Mouse (Mus musculus) forebrain, embryonic 15.5 days (tissue): ENCODE results near the gene Raly. TPM values are rescaled to one million over a fixed set of nuclear protein-coding genes. Genes with fewer than 3 reads are reported as not detected.

Experiments
- ATAC-seq: fragments of 200-750 bp; cut with Nextera tagmentation; replicated peaks from 2 replicates; pipeline ENCODE4 v1.8.0; 2017; ENCODE audit warnings: mild to moderate bottlenecking, moderate TSS enrichment, moderate library complexity
- H3K27ac ChIP-seq: fragments of 300-500 bp; sonication (generic); replicated peaks from 2 replicates; pipeline ENCODE4 v1.5.1; 2015; ENCODE audit warnings: mild to moderate bottlenecking, inconsistent platforms
- H3K27me3 ChIP-seq: fragments of 300-500 bp; sonication (generic); 2 replicates; pipeline ENCODE4 v1.6.1; 2015; ENCODE audit warnings: inconsistent platforms
- H3K36me3 ChIP-seq: fragments of 300-500 bp; sonication (generic); 2 replicates; pipeline ENCODE4 v1.6.1; 2015; ENCODE audit warnings: mild to moderate bottlenecking, inconsistent platforms
- H3K4me1 ChIP-seq: fragments of 300-500 bp; sonication (generic); 2 replicates; pipeline ENCODE4 v1.6.1; 2015; ENCODE audit warnings: inconsistent platforms
- H3K4me2 ChIP-seq: fragments of 300-500 bp; sonication (generic); replicated peaks from 2 replicates; pipeline ENCODE4 v1.6.1; 2015; ENCODE audit warnings: mild to moderate bottlenecking, inconsistent platforms
- H3K4me3 ChIP-seq: fragments of 300-500 bp; sonication (generic); 2 replicates; pipeline ENCODE4 v1.5.1; 2015; ENCODE audit warnings: mild to moderate bottlenecking, inconsistent platforms
- H3K9ac ChIP-seq: fragments of 300-500 bp; sonication (generic); replicated peaks from 2 replicates; pipeline ENCODE4 v1.6.1; 2015; ENCODE audit warnings: mild to moderate bottlenecking, inconsistent platforms
- H3K9me3 ChIP-seq: fragments of 300-500 bp; sonication (generic); 2 replicates; pipeline ENCODE4 v1.6.1; 2016; ENCODE audit warnings: inconsistent platforms
- WGBS: fragments of 180-500 bp; shearing (Covaris S2); methylation state at CpG from one replicate; pipeline ENCODE4 v1.1.7; 2015; ENCODE audit warnings: mixed read lengths; 5-methylcytosine and 5-hydroxymethylcytosine counted together
- polyA plus RNA-seq: library from polyadenylated mRNA; unstranded; fragments of >200 nt; fragmentation: Nextera tagmentation; extraction: Ambion mirVana; gene quantifications from 2 replicates; pipeline ENCODE4 v1.2.1, GENCODE M21; 2015

Raly gene
- polyA plus RNA-seq, 1 experiment from 2014 or later, result 38.2 TPM

GRCm38 (mm10) chr2:154786776-154787175 is 4.1 kb upstream of the Raly start:
- Histone ChIP-seq H3K9ac (no peak overlapping the region), H3K36me3 (no peaks in the 10 kb centered on the region), H3K9me3 (no peaks in the 10 kb centered on the region), H3K4me2 (no peak overlapping the region), H3K4me1 (peaks cover 11% of the 10 kb centered on the region), H3K27me3 (no peaks in the 10 kb centered on the region), H3K27ac (no peak overlapping the region), H3K4me3 (no peak overlapping the region)
- WGBS, result 51% methylated on average over 11 of the region's 11 CpGs
- no peak for ATAC-seq

GRCm38 (mm10) chr2:154789381-154789780 is 1.5 kb upstream of the Raly start:
- no peaks in the 10 kb centered on the region for H3K27me3 ChIP-seq
- no peak overlapping the region for H3K27ac ChIP-seq
- H3K9me3 ChIP-seq, result no peaks in the 10 kb centered on the region
- ATAC-seq, result no peak
- WGBS, result 79% methylated on average over 6 of the region's 6 CpGs
- H3K4me2 ChIP-seq, result no peak overlapping the region
- H3K4me1 ChIP-seq, result peaks cover 31% of the 10 kb centered on the region
- H3K36me3 ChIP-seq, result no peaks in the 10 kb centered on the region
- H3K9ac ChIP-seq, result no peak overlapping the region
- H3K4me3 ChIP-seq, result no peak overlapping the region

DNA sequence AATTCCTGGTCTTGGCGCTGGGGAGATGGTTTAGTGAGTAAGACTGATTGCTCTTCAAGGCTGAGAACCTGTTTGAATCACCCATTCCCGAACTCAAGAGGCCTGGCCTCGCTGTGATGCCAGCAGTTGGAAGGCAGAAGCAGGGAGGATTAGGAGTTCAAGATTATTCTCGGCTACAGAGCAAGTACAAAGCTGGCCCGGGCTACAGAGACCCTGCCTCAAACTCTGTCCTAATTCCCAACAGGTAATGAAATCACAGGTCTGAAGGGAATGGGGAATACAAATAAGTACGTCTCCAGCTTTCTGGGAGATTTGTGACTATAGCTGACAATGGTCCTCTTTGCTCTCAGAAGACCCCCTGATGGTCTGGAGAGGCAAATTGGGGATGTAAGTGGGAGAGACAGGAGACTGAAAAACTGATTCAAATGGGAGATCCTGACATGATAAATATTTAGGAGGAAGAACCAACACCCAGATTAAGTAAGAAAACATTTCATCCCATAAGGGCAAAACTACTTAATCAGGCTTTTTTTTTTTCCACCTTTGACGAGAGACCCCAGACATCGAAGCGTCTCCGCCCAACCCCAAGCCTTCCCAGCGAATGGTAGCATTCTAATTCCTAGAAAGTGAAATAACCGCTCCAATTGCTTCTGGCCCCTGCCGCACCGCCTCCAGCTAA is 780 bp upstream of the Raly start:
- Histone ChIP-seq H3K4me2 (peak overlapping the region; percentile 81), H3K9ac (peak overlapping the region; percentile 43), H3K9me3 (no peaks in the 10 kb centered on the region), H3K27me3 (no peaks in the 10 kb centered on the region), H3K4me3 (peak overlapping the region; percentile 92), H3K36me3 (no peaks in the 10 kb centered on the region), H3K4me1 (peaks cover 38% of the 10 kb centered on the region), H3K27ac (peak overlapping the region; percentile 100)
- 6% methylated on average over 14 of the region's 14 CpGs for WGBS
- no peak for ATAC-seq

GRCm38 (mm10) chr2:154791661-154792642 is 1.1 kb downstream of the Raly start:
- Histone ChIP-seq H3K4me1 (peaks cover 50% of the 10 kb centered on the region), H3K4me2 (peak overlapping the region; percentile 81), H3K27ac (peak overlapping the region; percentile 100), H3K27me3 (no peaks in the 10 kb centered on the region), H3K36me3 (no peaks in the 10 kb centered on the region), H3K9me3 (no peaks in the 10 kb centered on the region), H3K4me3 (peak overlapping the region; percentile 92), H3K9ac (peak overlapping the region; percentile 81)
- under 1% methylated on average over 67 of the region's 67 CpGs for WGBS
- ATAC-seq, result peak; percentile 7

DNA sequence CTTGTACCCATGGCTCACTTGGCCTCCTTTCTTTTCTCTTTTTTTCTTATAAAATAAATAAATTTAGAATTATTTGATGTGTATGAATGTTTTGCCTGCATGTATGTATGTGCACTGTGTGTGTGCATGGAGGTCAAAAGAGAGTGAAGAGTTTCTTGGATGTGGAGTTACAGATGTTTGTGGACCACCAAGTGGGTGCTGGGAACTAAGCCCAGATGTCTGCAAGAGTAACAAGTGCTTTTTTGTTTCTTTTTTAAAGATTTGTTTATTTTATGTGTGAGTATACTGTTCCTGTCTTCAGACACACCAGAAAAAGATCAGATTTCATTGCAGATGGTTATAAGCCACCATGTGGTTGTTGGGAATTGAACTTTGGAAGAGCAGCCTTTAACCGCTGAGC is 12.5 kb downstream of the Raly start:
- Histone ChIP-seq H3K27ac (no peak overlapping the region), H3K4me3 (no peak overlapping the region), H3K9me3 (no peaks in the 10 kb centered on the region), H3K9ac (no peak overlapping the region), H3K4me1 (peaks cover 3% of the 10 kb centered on the region), H3K4me2 (no peak overlapping the region), H3K36me3 (no peaks in the 10 kb centered on the region), H3K27me3 (no peaks in the 10 kb centered on the region)
- 83% methylated on average over 1 of the region's 1 CpGs for WGBS
- no peak for ATAC-seq

GRCm38 (mm10) chr2:154803845-154804244 is 12.9 kb downstream of the Raly start:
- H3K27ac ChIP-seq, result no peak overlapping the region
- no peak overlapping the region for H3K4me2 ChIP-seq
- no peak overlapping the region for H3K4me3 ChIP-seq
- 79% methylated on average over 4 of the region's 4 CpGs for WGBS
- H3K9me3 ChIP-seq, result no peaks in the 10 kb centered on the region
- H3K4me1 ChIP-seq, result peaks cover 8% of the 10 kb centered on the region
- ATAC-seq, result no peak
- no peaks in the 10 kb centered on the region for H3K27me3 ChIP-seq
- no peaks in the 10 kb centered on the region for H3K36me3 ChIP-seq
- H3K9ac ChIP-seq, result no peak overlapping the region

- no peak overlapping the region for H3K9ac ChIP-seq
- no peaks in the 10 kb centered on the region for H3K36me3 ChIP-seq
- no peaks in the 10 kb centered on the region for H3K27me3 ChIP-seq
- H3K4me2 ChIP-seq, result no peak overlapping the region
- WGBS, result 68% methylated on average over 1 of the region's 1 CpGs
- no peak overlapping the region for H3K4me3 ChIP-seq
- ATAC-seq, result no peak
- H3K9me3 ChIP-seq, result no peaks in the 10 kb centered on the region
- H3K27ac ChIP-seq, result no peak overlapping the region
- H3K4me1 ChIP-seq, result peaks cover 25% of the 10 kb centered on the region
Observed at GRCm38 (mm10) chr2:154807689-154808088, 16.8 kb downstream of the Raly start.

DNA sequence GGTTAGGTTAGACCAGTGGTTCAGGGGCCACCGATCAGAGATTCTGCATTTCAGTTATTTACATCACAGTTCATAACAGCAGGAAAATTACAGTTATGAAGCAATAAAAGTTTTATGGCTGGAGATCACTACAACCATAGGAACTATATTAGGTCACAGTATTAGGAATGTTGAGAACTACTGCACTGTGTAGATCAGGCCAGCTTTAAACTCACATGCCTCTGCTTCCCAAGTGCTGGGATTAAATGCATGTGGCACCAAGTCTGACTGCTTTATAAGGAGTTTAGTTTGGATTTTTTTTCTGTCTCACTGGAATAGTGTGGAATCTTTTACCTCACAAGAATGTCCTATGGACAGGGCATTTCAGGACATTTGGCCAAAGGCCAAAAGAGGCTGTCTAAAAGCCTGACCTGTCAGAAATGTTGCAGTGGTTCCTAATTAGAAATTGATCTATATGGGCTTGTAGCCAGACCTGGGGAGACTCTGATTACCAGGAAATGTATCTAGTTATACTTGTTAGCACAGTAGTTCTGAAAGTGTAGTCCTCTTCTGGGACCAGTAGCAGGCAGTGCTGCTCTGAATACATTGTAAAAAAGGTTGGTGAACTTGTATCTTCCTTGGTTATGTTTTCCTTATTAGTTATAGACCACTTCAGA is 18.3 kb downstream of the Raly start:
- WGBS, result 92% methylated on average over 1 of the region's 1 CpGs
- H3K27me3 ChIP-seq, result no peaks in the 10 kb centered on the region
- no peak overlapping the region for H3K4me2 ChIP-seq
- no peaks in the 10 kb centered on the region for H3K36me3 ChIP-seq
- no peak overlapping the region for H3K27ac ChIP-seq
- no peak for ATAC-seq
- peaks cover 26% of the 10 kb centered on the region for H3K4me1 ChIP-seq
- no peaks in the 10 kb centered on the region for H3K9me3 ChIP-seq
- no peak overlapping the region for H3K9ac ChIP-seq
- H3K4me3 ChIP-seq, result no peak overlapping the region

GRCm38 (mm10) chr2:154810821-154811220 is 19.9 kb downstream of the Raly start:
- no peak overlapping the region for H3K4me2 ChIP-seq
- no peaks in the 10 kb centered on the region for H3K27me3 ChIP-seq
- H3K4me1 ChIP-seq, result peaks cover 32% of the 10 kb centered on the region
- H3K9me3 ChIP-seq, result no peaks in the 10 kb centered on the region
- H3K36me3 ChIP-seq, result no peaks in the 10 kb centered on the region
- H3K27ac ChIP-seq, result no peak overlapping the region
- H3K9ac ChIP-seq, result no peak overlapping the region
- H3K4me3 ChIP-seq, result no peak overlapping the region
- 31% methylated on average over 1 of the region's 1 CpGs for WGBS
- ATAC-seq, result no peak

- Histone ChIP-seq H3K9me3 (no peaks in the 10 kb centered on the region), H3K9ac (no peak overlapping the region), H3K27me3 (no peaks in the 10 kb centered on the region), H3K27ac (no peak overlapping the region), H3K4me3 (no peak overlapping the region), H3K4me2 (no peak overlapping the region), H3K4me1 (peaks cover 51% of the 10 kb centered on the region), H3K36me3 (no peaks in the 10 kb centered on the region)
- 94% methylated on average over 2 of the region's 2 CpGs for WGBS
- no peak for ATAC-seq
Observed at GRCm38 (mm10) chr2:154813426-154813825, 22.5 kb downstream of the Raly start.

GRCm38 (mm10) chr2:154817089-154817488 is 26.2 kb downstream of the Raly start:
- peak; percentile 73 for ATAC-seq
- H3K27ac ChIP-seq, result peak overlapping the region; percentile 49
- H3K4me1 ChIP-seq, result peaks cover 37% of the 10 kb centered on the region
- WGBS, result 14% methylated on average over 3 of the region's 3 CpGs
- H3K27me3 ChIP-seq, result no peaks in the 10 kb centered on the region
- no peaks in the 10 kb centered on the region for H3K9me3 ChIP-seq
- H3K9ac ChIP-seq, result no peak overlapping the region
- no peak overlapping the region for H3K4me3 ChIP-seq
- peak overlapping the region; percentile 14; the same call in 1 of the 2 replicates for H3K4me2 ChIP-seq
- H3K36me3 ChIP-seq, result no peaks in the 10 kb centered on the region

DNA sequence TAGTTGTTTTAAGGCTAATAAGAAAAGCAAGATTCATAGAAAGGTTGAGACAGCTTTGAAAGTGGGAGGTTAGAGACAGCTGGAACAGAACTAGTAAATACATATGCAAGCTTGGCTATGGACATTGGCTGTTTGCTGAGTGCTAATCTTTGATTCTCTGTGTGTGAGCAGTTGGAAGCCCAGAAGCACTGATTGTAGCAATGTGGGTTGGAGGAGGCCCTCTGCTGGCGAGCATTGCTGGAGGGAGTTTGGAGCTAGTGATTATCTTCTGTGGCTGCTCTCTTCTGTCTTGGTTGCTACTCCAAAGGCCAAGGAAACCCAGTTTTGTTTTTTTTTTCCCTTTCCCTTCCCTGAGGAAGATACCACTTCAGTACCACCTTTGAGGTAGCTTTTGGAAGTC is 26.9 kb downstream of the Raly start:
- 17% methylated on average over 1 of the region's 1 CpGs for WGBS
- Histone ChIP-seq H3K27me3 (no peaks in the 10 kb centered on the region), H3K4me2 (no peak overlapping the region), H3K36me3 (no peaks in the 10 kb centered on the region), H3K27ac (peak overlapping the region; percentile 49; the same call in 1 of the 2 replicates), H3K4me1 (peaks cover 31% of the 10 kb centered on the region), H3K9ac (no peak overlapping the region), H3K9me3 (no peaks in the 10 kb centered on the region), H3K4me3 (no peak overlapping the region)
- no peak for ATAC-seq
